Mouse (Mus musculus): ENCODE results near the gene Slc39a5.

- TF ChIP-seq CTCF (IDR thresholded peaks at IDR 0.05; ENCODE audit: borderline replicate concordance, extremely low read depth, insufficient read depth, insufficient read length), result no peak
- TF ChIP-seq POLR2A (IDR thresholded peaks at IDR 0.05; ENCODE audit: borderline replicate concordance, extremely low read depth, insufficient read depth, insufficient read length, poor library complexity, severe bottlenecking), result no peak
Measured at GRCm38 (mm10) chr10:128372142-128372541, 28.9 kb downstream of the Slc39a5 start.

Measured in brain, embryonic 14.5 days (tissue).